Mouse (Mus musculus) embryo, embryonic 9.5 days (tissue): ENCODE data around the gene Pde7b.

ENCODE experiments used
- DNase-seq: peaks from one replicate; pipeline ENCODE4 v3.0.0-alpha.2; 2017; ENCODE audit errors: extremely low spot score

Gene Pde7b

DNA sequence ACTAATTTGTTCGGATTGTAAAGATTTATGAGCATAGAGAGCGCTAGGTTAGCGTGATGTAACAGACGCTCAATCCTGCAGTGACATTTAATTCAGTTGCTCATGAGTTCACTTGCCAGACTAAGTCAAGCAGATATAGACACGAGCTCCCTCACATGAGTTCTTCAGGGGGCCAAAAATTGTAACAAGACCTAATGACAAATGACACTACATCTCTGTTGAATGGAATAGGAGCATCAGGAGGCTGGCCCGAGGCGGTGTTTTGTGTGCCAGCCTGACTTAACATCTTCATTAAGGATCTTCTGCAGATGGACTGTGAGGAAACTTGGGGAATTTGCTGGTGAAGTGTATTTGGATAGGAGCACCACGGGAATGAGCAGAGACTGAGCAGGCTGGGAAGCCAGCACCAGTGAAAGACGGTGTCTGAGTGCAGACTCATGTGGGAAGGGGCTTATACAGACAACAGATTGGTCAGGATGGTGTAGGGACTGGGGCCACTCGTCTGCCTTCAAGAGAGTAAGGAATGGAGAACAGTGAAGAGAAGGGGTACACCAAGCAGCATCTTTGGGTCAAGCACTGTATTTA, 303.5 kb downstream of the Pde7b start:
- no peak for DNase-seq

GRCm38 (mm10) chr10:20420296-20420695, 304.6 kb downstream of the Pde7b start:
- DNase-seq = no peak

DNA sequence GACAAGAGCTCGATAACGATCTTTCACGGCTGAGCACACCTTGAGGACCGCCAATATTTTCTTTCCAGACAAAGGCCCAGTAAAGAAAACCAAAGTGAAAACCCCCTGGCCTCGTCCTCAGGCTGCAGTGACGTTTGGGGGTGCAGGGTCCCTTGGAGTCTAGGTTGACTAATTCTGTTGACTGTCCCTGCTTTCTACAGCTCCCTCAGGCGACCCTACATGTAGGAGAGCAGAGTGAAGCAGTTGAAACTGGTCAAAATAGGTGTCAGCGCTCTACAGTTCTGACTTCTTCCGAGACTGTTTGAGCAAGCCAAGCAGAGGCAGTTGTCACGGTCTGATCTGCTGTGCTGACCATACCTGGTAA, 306.0 kb downstream of the Pde7b start:
- DNase-seq = no peak

- DNase-seq = no peak
These were observed 306.5 kb downstream of the Pde7b start for GRCm38 (mm10) chr10:20418202-20418855.

DNA sequence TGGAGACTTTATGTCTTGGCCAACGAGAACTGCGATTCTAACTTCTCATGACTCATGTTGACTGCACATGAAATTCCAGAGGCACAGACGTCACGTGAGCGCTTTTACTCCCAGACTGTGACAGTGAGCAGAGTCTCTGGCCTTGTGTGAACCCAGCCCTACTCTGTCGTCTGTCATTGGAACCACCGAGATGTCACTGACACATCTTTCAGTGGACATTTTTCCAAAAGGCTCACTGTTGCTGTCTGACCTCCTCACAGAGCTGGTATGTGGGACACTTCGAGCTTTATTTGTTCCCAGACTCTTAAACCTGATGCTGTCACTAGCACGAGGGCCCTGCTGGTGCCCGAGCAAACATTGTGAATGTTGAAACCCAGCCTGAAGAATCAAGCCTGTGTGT, 315.7 kb downstream of the Pde7b start:
- no peak for DNase-seq

GRCm38 (mm10) chr10:20408336-20408735, 316.5 kb downstream of the Pde7b start:
- no peak for DNase-seq

GRCm38 (mm10) chr10:20405471-20405870, 319.4 kb downstream of the Pde7b start:
- DNase-seq = peak; percentile 27

- DNase-seq = no peak
These were observed 321.9 kb downstream of the Pde7b start for GRCm38 (mm10) chr10:20402941-20403340.

- no peak for DNase-seq
These were observed 324.5 kb downstream of the Pde7b start for GRCm38 (mm10) chr10:20400406-20400805.

DNA sequence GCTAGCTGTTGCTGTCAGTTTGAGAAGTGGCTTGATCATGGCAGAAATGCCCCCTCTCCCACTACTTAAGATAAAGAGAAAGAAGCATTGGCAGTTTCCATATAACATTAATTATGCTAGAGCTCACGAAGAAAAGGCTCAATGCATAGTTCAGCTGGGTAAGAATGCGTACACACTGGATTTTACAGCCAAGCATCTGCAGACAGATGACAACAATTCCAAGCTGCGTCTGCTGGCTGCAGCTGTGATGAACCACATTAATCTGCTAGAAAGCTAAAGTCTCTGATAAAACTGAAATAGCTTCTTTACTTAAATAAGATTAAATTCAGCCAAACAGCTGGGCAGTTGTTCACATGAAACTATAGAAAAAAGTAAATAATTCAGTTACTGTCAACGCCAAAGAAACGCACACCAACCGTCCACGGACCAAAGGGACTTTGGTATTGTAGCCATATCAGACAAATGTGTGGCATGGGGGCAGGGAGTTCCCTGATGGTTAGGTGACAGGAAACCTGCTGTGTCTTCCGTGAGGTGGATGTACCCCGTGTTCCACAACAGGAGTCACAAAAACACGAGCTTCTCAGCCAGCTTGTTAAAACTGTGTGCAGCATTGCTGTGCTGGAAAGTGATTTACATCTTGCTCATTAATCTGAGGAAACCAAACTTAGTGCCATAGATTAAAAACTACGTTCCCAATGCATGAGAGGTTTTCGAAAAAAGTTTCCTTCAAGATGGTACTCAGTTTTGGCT, 326.1 kb downstream of the Pde7b start:
- DNase-seq = no peak

DNA sequence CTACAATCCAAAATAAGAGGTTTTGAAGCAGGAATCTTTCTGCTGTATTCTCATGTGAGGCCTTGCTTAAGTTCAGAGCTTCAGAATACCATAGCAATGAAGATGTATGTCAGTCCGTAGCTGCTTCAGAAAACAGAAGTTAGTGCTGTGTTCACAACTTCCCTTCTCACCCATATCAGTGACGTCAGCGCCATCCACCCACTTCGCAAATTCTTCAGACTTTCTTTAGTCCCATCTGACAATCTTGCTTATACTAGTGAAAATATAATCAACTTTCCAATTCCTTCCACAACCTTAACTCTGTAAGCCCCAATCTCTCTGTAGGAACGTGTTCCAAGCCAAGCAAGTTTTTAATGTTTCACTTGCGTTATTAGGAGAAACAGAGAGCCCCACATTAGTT, 326.7 kb downstream of the Pde7b start:
- no peak for DNase-seq

DNA sequence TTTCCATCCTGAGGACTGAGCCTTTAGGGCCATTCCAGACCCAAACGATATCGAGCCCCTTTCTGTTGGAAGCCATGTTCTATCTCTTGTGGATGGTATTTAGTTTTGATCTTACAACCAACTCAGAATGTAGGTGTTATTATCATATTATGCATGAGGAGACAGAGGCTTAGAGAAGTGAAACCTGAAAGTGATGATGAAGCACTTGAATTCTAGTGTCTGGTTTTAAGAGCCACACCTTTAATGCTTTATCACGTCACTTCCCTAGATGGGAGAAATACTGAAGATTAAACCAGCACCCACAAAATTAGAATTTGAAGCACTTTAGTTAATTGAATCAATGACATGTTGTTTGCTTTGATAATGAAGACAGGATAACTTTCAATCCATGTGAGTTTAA, 329.1 kb downstream of the Pde7b start:
- DNase-seq = no peak

- no peak for DNase-seq
These were observed 330.1 kb downstream of the Pde7b start for GRCm38 (mm10) chr10:20394815-20395214.

- no peak for DNase-seq
These were observed 334.3 kb downstream of the Pde7b start for GRCm38 (mm10) chr10:20390568-20390967.

DNA sequence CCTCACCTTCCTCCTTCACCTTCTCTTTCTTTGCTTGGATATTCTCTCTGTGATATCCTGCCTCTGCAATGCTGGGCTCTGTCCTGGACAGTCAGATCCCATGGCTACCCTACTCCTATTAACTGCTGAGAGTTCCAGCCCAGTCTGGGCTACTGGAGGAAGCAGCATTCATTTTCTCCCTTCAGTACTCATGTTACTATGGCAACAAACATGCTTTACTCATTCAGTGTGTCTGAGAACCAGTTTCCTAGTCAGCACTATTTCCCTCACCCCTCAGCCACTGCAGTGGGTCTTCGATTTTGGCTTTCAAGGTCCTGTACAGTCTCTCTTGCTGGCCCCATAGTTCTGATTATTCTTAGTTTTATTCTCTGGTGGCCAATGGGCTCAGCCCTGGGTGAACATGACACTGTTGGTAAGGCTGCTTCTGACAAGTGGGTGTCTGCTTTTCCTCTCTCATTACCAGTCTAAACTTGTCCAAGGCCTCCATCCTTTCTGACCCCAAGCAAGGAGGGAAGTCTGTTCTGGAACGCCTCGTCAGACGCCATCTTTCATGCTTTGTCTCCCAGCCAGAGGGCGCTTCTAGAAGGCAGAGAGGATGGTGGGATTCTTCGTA, 342.0 kb downstream of the Pde7b start:
- DNase-seq = no peak

GRCm38 (mm10) chr10:20381352-20381751, 343.5 kb downstream of the Pde7b start:
- DNase-seq = no peak

GRCm38 (mm10) chr10:20380798-20381197, 344.1 kb downstream of the Pde7b start:
- DNase-seq = no peak

- DNase-seq = no peak
These were observed 345.7 kb downstream of the Pde7b start for GRCm38 (mm10) chr10:20379071-20379735.

DNA sequence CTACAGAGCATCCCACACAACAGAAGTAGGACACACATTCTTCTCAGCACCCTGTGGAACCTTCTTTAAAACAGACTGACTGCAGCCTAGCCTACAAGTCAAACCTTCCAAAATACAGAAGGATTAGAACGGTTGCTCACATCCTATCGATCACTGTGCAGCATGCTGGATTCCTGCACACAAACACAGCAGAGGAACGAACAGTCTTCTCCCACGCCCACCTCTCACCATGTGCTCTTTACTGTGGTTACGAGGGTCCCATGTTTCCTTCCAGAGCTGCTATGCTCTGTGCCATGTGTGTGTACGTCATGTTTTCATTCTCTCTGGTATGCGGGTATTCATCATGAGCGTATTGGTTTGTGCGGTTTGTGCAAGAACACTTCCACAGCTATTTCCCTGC, 347.3 kb downstream of the Pde7b start:
- no peak for DNase-seq

GRCm38 (mm10) chr10:20372046-20372445, 352.8 kb downstream of the Pde7b start:
- no peak for DNase-seq

GRCm38 (mm10) chr10:20362450-20363118, 362.3 kb downstream of the Pde7b start:
- DNase-seq = no peak
